Mouse (Mus musculus) CD4-positive, CD25-positive, alpha-beta regulatory T cell, adult 9 weeks (primary cell): Measurements from ENCODE around the gene Dtx2. TPM values are rescaled to one million over a fixed set of nuclear protein-coding genes. Genes with fewer than 3 reads are reported as not detected.

Experiments
- polyA plus RNA-seq: library from polyadenylated mRNA; unstranded; fragments of 100-300 nt; shearing (Covaris generic); gene quantifications from one replicate; pipeline ENCODE4 v1.2.1, GENCODE M21; 2017

Dtx2 gene
- 26.3 TPM for polyA plus RNA-seq

DNA sequence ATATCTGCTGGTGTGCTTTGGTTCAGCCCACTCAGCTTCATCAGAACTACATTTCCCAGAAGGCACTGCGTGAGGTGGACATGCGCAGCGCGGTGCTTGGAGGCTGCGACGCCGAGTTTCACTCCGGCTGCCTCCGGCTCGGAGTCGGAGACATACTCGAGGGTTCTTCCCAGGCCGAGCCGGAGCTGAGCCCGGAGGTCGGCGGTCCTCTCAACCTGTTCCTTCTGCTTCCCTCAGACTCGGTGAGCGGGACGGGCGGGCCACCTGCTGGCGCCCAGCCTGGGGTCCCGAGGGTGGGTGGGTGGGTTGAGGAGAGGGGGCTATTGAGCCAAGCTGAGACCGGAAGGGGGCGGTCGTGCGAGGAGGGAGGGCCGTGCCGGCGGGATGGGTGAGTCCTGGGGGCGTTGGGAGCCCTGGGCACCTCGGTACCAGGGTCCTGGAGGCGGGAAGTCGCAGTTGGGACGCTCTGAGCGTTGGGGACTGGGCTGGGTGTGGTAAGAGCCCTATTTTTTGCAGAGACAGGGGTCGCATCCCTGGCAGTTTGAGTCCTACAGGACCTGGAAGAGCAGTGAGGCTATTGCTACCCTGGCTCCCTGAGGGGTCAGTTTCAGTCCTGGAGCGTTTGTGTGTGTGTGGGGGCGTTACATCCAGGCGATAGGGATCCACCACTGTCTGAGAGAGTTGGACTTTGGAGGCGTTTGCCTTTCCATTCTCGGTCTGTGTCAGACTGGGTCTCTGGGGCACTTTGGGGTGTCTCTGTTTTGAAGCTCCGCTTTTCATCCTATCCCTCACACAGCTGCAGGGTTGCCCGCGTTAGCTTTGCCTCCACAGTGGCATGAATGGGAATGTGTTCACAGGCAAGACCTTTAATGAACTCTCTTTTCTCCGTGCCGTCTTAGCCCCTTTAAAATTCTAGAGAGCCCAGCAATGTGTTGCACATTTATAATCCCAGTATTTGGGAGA lies at the start of gene Dtx2:
Gene Dtx2, plus strand, starts transcription at position 76 of the 963 bp plus-strand sequence.

GRCm38 (mm10) chr5:135974365-135974764 lies 20.2 kb upstream of the Dtx2 start, which contains the start of gene Ssc4d:
Gene Ssc4d (minus strand): TSS chr5:135974531.

GRCm38 (mm10) chr5:135979904-135980303 lies 14.7 kb upstream of the Dtx2 start, which contains the start of gene Zp3:
Gene Zp3 (plus strand): TSS chr5:135980099.

DNA sequence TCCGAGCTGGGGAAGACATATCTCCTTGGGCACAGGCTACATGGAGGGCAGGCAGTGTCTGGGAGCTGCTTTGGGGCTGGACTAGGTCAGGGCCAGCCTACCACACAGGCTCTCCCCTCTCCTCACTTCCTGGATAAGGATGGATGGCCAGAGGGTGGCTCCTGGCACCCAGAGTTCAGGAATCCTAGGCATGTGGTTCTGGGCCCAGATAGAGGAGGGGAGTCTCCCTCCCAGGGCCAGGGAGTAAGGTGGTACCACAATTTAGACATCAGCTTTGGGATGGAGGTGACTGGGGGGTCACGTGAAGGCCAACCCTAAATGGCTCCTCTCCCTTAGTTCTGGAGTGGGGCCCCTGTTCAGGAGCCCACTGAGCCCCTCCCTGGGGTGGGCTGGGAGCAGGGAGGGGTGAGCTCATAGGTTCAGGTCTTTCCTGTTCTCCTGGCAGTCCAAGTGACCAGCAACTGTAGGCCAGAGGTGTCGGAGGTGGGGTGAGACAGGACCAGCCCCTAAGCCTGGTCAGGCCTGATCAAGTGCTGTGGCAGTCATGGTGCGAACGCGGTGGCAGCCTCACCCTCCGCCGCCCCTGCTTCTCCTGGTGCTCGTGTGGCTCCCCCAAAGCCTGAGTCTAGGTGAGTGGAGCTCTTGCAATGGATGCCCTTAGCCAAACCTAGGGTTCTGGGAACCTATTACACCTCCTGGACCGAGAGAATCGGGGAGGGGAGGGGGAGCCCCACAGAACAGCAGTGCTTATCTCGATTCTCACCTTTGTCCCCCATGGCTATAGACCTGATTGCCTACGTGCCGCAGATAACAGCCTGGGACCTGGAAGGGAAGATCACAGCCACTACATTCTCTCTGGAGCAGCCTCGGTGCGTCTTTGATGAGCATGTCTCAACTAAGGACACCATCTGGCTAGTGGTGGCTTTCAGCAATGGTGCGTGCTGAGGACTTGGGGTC lies 43.9 kb downstream of the Dtx2 start, which contains the start of gene Upk3b:
Gene Upk3b, plus strand, starts transcription at position 239 of the 957 bp plus-strand sequence.

GRCm38 (mm10) chr5:136054301-136055077 lies 59.9 kb downstream of the Dtx2 start, which contains the start of gene Upk3bl:
Gene Upk3bl (plus strand): TSS chr5:136054492.

Other genes starting within 250 kb of the Dtx2 start
- gene Styxl1, start 216.4 kb upstream of the Dtx2 start, polyA plus RNA-seq, result 1.6 TPM
- gene Mdh2, start 216.3 kb upstream of the Dtx2 start, polyA plus RNA-seq, result 559 TPM
- not detected for gene Srrm3, start 187.9 kb upstream of the Dtx2 start, polyA plus RNA-seq
- 0.62 TPM for gene Hspb1, start 106.9 kb upstream of the Dtx2 start, polyA plus RNA-seq
- gene Ywhag, start 60.2 kb upstream of the Dtx2 start, polyA plus RNA-seq, result 72.4 TPM
- 1.7 TPM for gene Ssc4d, start 20.3 kb upstream of the Dtx2 start, polyA plus RNA-seq
- gene Zp3, start 14.7 kb upstream of the Dtx2 start, polyA plus RNA-seq, result not detected
- not detected for gene Upk3b, start 43.7 kb downstream of the Dtx2 start, polyA plus RNA-seq
- not detected for gene Upk3bl, start 59.7 kb downstream of the Dtx2 start, polyA plus RNA-seq
- gene Rasa4, start 89.1 kb downstream of the Dtx2 start, polyA plus RNA-seq, result 2.1 TPM
- gene Polr2j, start 121.8 kb downstream of the Dtx2 start, polyA plus RNA-seq, result 191 TPM
- gene Lrwd1, start 141.3 kb downstream of the Dtx2 start, polyA plus RNA-seq, result 61.8 TPM
- gene Alkbh4, start 141.3 kb downstream of the Dtx2 start, polyA plus RNA-seq, result 79.4 TPM
- gene Orai2, start 175.9 kb downstream of the Dtx2 start, polyA plus RNA-seq, result 83.1 TPM
- 52.9 TPM for gene Prkrip1, start 204.2 kb downstream of the Dtx2 start, polyA plus RNA-seq